Mouse (Mus musculus) cerebellum, adult 2 months (tissue): ENCODE results near the gene Otud7a.

ENCODE experiments used
- CTCF ChIP-seq: fragments of 200-500 bp; IDR thresholded peaks from 2 replicates; pipeline ENCODE4 v1.5.1; 2011; ENCODE audit warnings: low read depth, mild to moderate bottlenecking, control low read depth, low read length, moderate library complexity, borderline replicate concordance; ENCODE audit not compliant: insufficient read depth
- POLR2A ChIP-seq: fragments of 200-500 bp; IDR thresholded peaks from 2 replicates; pipeline ENCODE4 v1.6.1; 2011; ENCODE audit warnings: low read length, control low read depth, borderline replicate concordance; ENCODE audit not compliant: insufficient read depth

DNA sequence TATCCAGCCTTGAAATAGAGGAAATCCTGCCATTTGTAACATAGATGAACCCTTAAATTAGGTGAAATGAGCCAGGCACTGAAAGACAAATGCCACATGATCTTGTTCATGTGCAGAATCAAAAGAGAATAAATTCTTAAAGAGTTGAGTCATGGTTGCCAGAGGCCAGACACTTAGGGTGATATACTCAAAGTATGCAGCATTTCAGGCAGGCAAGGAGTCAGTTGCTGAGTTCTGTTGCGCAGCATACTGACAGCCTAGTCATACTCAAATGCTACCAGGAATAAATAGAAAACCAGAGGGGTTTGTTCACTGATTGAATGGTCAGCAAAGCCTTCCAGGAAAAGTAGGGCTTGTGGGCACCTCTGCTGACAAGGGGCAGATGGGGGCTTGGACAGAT is 160.3 kb downstream of the Otud7a start:
- TF ChIP-seq CTCF (no peak), POLR2A (no peak)
